Mouse (Mus musculus) kidney, embryonic 15.5 days (tissue): ENCODE results near the gene Dap. TPM values are rescaled to one million over a fixed set of nuclear protein-coding genes. Genes with fewer than 3 reads are reported as not detected.

Experiments used
- ATAC-seq: fragments of 200-750 bp; cut with Nextera tagmentation; replicated peaks from 2 replicates; pipeline ENCODE4 v1.8.0; 2017; ENCODE audit warnings: moderate TSS enrichment; ENCODE audit not compliant: low FRiP score
- H3K27ac ChIP-seq: fragments of 300-500 bp; sonication (generic); 2 replicates; pipeline ENCODE4 v1.5.1; 2015; ENCODE audit warnings: mild to moderate bottlenecking, inconsistent platforms
- H3K27me3 ChIP-seq: fragments of 300-500 bp; sonication (generic); 2 replicates; pipeline ENCODE4 v1.6.1; 2015; ENCODE audit warnings: inconsistent platforms
- H3K36me3 ChIP-seq: fragments of 300-500 bp; sonication (generic); 2 replicates; pipeline ENCODE4 v1.6.1; 2015; ENCODE audit warnings: inconsistent platforms
- H3K4me1 ChIP-seq: fragments of 300-500 bp; sonication (generic); 2 replicates; pipeline ENCODE4 v1.6.1; 2015; ENCODE audit warnings: inconsistent platforms
- H3K4me2 ChIP-seq: fragments of 300-500 bp; sonication (generic); 2 replicates; pipeline ENCODE4 v1.6.1; 2015; ENCODE audit warnings: moderate library complexity, mild to moderate bottlenecking, inconsistent platforms
- H3K4me3 ChIP-seq: fragments of 300-500 bp; sonication (generic); replicated peaks from 2 replicates; pipeline ENCODE4 v1.5.1; 2015; ENCODE audit warnings: mild to moderate bottlenecking, inconsistent platforms
- H3K9ac ChIP-seq: fragments of 300-500 bp; sonication (generic); 2 replicates; pipeline ENCODE4 v1.6.1; 2015; ENCODE audit warnings: mild to moderate bottlenecking, inconsistent platforms
- H3K9me3 ChIP-seq: fragments of 300-500 bp; sonication (generic); replicated peaks from 2 replicates; pipeline ENCODE4 v1.6.1; 2016; ENCODE audit warnings: inconsistent platforms
- WGBS: fragments of 180-500 bp; shearing (Covaris S2); methylation state at CpG from one replicate; pipeline ENCODE4 v1.1.7; 2015; ENCODE audit warnings: mixed read lengths; 5-methylcytosine and 5-hydroxymethylcytosine counted together
- polyA plus RNA-seq: library from polyadenylated mRNA; unstranded; fragments of >200 nt; fragmentation: Nextera tagmentation; extraction: Ambion mirVana; gene quantifications from 2 replicates; pipeline ENCODE4 v1.2.1, GENCODE M21; 2015

Dap gene
- polyA plus RNA-seq, 1 experiment from 2014 or later: 86.3 TPM

DNA sequence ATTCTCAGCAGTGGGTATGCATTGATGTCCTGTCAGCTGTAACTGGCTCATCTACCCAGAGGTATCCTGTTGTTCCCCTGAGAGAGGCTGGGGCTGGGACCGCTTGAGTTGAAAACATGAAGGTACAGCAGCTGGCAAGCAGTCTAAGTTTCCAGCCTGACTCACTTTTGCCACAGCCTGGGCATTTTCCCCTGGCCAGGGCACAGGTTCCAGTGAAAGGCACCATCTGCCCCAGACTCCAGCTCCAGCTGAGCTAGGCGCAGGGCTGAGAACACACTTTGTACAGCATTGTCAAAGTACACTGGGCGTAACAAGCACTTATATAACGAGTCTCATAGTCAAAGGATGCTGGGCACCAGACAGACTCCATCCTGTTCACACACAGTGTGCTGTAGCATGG lies 29.8 kb downstream of the Dap start:
- Histone ChIP-seq H3K4me3 (no peak overlapping the region), H3K9me3 (no peaks in the 10 kb centered on the region), H3K27me3 (no peaks in the 10 kb centered on the region), H3K36me3 (no peaks in the 10 kb centered on the region), H3K9ac (no peak overlapping the region), H3K4me1 (peaks cover 35% of the 10 kb centered on the region), H3K4me2 (no peak overlapping the region), H3K27ac (no peak overlapping the region)
- WGBS: 92% methylated on average over 4 of the region's 4 CpGs
- ATAC-seq: no peak

DNA sequence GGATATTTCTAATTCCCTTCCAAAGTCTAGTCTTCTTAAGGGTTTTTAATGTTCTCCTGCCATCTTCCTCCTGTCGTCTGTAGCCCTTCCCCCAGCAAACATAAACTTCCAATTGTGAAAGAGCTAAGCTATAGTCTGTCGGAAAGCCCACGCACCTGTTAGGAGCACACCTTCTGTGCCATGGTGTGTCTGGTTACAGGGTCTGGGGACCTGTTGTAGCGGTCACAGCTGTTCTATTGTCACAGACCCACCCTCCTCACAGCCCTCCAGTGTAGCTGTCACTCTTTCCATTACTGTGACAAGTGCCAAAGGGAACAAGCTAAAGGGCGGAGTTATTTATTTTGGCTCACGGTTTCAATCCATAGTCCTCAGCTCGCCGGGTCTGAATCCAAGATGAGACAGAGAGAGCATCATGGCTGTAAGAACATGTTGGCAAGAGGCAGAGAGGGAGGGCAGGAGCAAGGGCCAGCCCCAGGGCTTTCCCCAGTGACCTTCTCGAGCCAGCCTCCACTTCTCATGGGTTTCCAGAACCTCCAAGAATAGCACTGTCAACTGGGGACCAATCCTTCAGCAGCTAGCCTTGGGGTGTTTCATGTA lies 30.9 kb downstream of the Dap start:
- Histone ChIP-seq H3K27ac (no peak overlapping the region), H3K9ac (no peak overlapping the region), H3K36me3 (no peaks in the 10 kb centered on the region), H3K27me3 (no peaks in the 10 kb centered on the region), H3K4me2 (no peak overlapping the region), H3K4me1 (peaks cover 34% of the 10 kb centered on the region), H3K4me3 (no peak overlapping the region), H3K9me3 (no peaks in the 10 kb centered on the region)
- 87% methylated on average over 9 of the region's 9 CpGs for WGBS
- ATAC-seq: no peak

DNA sequence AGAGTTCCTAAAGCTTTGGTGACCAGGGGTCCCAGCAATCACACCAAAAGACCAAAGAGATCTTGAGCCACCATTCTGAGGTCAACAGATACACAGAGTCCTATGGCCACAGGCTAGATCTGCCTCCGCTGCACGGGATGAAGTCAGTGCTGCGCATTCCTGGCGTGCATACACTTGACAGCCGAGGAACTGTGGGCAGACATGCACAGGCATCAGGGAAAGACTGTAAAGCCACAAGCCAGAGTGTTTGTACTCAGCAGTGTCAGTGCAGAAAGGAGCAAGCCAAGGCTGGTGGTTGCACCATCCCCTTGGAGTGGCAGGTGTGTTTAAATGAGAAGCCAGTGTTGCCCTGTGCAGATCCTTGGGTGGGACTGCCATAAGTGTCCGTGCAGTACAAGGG lies 31.6 kb downstream of the Dap start:
- no peak overlapping the region for H3K4me2 ChIP-seq
- no peak for ATAC-seq
- WGBS: 62% methylated on average over 6 of the region's 6 CpGs
- H3K4me1 ChIP-seq: peaks cover 34% of the 10 kb centered on the region
- no peaks in the 10 kb centered on the region for H3K27me3 ChIP-seq
- no peak overlapping the region for H3K27ac ChIP-seq
- H3K4me3 ChIP-seq: no peak overlapping the region
- H3K9ac ChIP-seq: no peak overlapping the region
- H3K36me3 ChIP-seq: no peaks in the 10 kb centered on the region
- H3K9me3 ChIP-seq: no peaks in the 10 kb centered on the region

DNA sequence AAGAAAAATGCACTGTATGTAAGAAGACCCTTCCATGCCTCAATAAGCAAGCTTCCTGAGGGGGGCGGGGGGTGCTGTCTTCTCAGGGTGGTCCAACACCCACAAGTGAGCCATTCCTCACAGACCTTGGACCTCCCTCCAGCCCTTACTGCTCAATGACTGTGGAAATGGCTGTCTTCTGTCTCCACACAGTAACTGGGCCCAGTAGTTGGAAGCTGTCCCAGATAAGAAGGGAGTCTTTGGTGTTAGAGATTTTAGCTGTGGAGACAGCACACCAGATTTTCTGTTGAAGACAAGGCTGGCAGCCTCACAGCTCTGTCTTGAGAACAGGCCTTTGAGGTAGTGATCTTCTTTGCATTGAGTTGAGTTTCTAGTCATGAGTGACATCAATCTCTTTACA lies 33.2 kb downstream of the Dap start:
- no peak overlapping the region for H3K4me3 ChIP-seq
- H3K9ac ChIP-seq: no peak overlapping the region
- H3K4me1 ChIP-seq: peaks cover 49% of the 10 kb centered on the region
- H3K9me3 ChIP-seq: no peaks in the 10 kb centered on the region
- H3K27ac ChIP-seq: no peak overlapping the region
- ATAC-seq: no peak; the same call in 1 of the 2 replicates
- no peaks in the 10 kb centered on the region for H3K36me3 ChIP-seq
- no peak overlapping the region for H3K4me2 ChIP-seq
- WGBS: 70% methylated on average over 1 of the region's 1 CpGs
- no peaks in the 10 kb centered on the region for H3K27me3 ChIP-seq

DNA sequence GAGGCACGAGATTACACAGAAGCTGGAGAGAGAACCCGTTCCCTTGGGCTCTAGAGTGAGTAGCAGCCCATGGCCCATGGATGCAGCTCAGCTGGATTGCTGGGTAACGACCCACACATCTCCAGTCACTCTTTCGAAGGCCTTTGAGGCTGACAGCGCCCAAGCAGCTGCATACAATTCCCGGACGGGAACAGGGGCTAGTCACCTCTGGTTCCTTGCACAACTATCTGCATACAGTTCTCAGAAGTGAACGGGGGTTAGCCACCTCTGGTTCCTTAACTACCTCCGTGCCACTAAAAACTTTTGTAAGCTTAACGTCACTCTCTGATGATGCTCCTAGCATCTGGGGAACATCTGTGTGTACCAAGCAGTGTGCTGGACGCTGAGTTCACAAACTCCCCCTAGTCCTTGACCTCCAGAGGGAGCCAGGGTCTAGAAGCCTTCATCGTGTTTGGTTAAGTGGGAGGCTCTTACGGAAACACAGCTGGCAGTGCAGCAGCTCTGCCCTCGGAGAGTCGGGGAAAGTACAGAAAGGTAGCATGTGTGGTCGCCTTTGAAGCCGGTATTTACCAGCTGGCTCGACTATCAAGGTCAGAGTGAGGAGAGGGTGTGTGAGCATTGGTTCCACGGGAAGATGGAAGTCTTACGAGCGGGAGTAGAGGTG lies 34.0 kb downstream of the Dap start:
- H3K4me2 ChIP-seq: no peak overlapping the region
- H3K27ac ChIP-seq: no peak overlapping the region
- no peaks in the 10 kb centered on the region for H3K9me3 ChIP-seq
- no peaks in the 10 kb centered on the region for H3K27me3 ChIP-seq
- ATAC-seq: 0 out of 2 replicates have a peak, but pooled peaks have one; percentile 16
- peaks cover 54% of the 10 kb centered on the region for H3K4me1 ChIP-seq
- 47% methylated on average over 21 of the region's 21 CpGs for WGBS
- H3K4me3 ChIP-seq: no peak overlapping the region
- no peak overlapping the region for H3K9ac ChIP-seq
- no peaks in the 10 kb centered on the region for H3K36me3 ChIP-seq

DNA sequence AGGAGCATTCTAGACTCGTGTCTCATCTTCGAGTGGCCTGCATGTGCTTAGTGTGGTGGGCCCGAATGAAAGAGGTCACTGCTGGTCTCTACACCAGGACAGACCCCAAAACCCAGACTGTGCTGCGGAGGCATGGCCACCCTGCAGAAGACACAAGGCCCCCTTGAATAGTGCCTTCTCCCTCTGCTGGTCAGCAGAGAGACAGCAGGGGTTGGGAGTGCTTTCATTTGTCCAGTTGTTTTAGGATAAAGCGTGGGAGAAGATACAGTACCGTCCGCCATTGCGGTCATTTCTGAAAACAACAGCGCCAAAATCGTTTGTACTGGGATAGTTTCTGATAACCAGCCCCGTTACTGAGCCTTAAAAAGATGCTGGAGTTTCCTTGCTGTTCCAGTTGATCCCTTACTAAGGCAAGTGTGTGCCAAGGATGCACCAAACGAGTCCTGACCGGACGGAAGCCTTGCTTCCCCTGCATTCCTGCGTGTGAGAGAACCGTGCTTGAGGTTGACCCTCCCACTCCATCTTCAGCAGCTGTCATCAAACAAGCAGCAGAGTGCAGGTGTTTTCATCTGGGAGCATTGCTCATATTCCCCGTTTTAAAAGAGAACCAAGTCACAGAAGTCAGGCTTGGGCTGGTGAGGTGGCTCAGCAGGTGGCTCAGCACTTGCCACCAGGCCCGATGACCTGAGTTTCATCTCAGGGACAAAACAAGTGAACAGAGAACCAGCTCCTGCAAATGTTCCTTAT lies 34.8 kb downstream of the Dap start:
- H3K9me3 ChIP-seq: no peaks in the 10 kb centered on the region
- no peak overlapping the region for H3K27ac ChIP-seq
- no peaks in the 10 kb centered on the region for H3K36me3 ChIP-seq
- H3K4me3 ChIP-seq: no peak overlapping the region
- ATAC-seq: 0 out of 2 replicates have a peak, but pooled peaks have one; percentile 7
- WGBS: 71% methylated on average over 18 of the region's 18 CpGs
- peaks cover 54% of the 10 kb centered on the region for H3K4me1 ChIP-seq
- no peak overlapping the region for H3K4me2 ChIP-seq
- no peak overlapping the region for H3K9ac ChIP-seq
- no peaks in the 10 kb centered on the region for H3K27me3 ChIP-seq

DNA sequence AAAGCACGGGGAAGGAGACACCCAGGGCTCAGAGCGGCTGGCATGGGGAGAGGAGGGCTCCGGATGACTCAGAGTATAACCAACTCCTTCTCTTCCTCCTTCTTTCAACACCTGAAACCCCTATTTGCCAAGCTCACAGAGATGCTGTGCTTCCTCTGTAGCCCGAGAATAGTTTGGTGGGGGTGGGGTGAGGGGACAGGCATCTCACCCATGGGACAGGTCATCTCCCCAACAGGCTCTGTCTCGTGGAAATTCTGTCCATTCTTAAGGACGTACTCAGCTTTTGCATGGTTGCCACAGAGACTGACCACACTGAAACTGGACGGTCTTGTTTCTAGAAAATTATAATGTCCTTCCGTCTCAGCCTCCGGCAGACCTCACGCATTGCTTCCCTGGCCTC lies 37.0 kb downstream of the Dap start:
- Histone ChIP-seq H3K27me3 (no peaks in the 10 kb centered on the region), H3K4me3 (no peak overlapping the region), H3K9ac (no peak overlapping the region), H3K36me3 (no peaks in the 10 kb centered on the region), H3K4me2 (no peak overlapping the region), H3K4me1 (peaks cover 54% of the 10 kb centered on the region), H3K27ac (no peak overlapping the region), H3K9me3 (no peaks in the 10 kb centered on the region)
- 68% methylated on average over 10 of the region's 10 CpGs for WGBS
- no peak for ATAC-seq

DNA sequence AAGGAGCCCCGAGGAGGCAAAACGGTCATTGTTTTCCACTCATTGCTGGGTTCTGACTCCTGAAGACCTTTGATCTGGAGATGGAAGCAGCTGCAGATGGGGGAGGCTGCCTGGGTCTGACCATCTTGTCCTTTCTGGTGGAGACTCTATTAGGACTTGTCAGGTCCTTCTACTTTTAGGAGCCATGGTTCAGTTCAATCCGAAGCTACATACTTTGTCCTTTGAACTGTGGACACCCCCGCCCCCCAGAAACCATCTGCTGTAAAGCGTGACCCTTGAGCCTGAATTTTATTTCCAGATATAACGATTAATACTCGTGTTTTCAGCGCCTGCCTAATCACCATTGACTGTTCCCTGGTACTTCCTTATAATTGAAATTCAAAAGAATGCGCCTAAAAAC lies 38.2 kb downstream of the Dap start:
- Histone ChIP-seq H3K9ac (no peak overlapping the region), H3K27ac (0 out of 2 replicates have a peak overlapping the region, but pooled peaks have one; percentile 15), H3K4me2 (no peak overlapping the region), H3K4me1 (peaks cover 44% of the 10 kb centered on the region), H3K4me3 (no peak overlapping the region), H3K36me3 (no peaks in the 10 kb centered on the region), H3K27me3 (no peaks in the 10 kb centered on the region), H3K9me3 (no peaks in the 10 kb centered on the region)
- no peak for ATAC-seq
- WGBS: 61% methylated on average over 9 of the region's 9 CpGs

DNA sequence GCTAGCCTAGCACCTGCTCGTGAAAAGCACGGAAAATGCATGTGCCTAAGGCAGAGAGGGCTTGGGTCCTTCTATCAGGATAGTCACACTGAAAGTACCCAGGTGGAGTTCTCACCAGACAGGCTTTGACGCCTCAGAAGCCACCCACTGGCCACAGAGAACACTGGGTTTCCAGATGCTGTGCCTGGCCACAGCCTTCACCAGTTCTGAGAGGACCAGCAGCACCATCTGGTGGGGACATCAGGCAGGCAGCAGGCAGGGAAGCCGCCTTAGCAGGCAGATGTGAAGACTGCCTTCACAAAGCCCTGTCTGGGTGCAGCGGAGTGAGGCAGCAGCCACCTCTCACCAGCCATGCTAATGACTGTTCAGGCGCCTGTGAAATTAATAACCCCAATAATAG lies 40.7 kb downstream of the Dap start:
- Histone ChIP-seq H3K4me1 (peaks cover 28% of the 10 kb centered on the region; the same call in 1 of the 2 replicates), H3K4me2 (no peak overlapping the region), H3K36me3 (no peaks in the 10 kb centered on the region), H3K27me3 (no peaks in the 10 kb centered on the region), H3K4me3 (no peak overlapping the region), H3K9me3 (no peaks in the 10 kb centered on the region), H3K9ac (no peak overlapping the region), H3K27ac (no peak overlapping the region)
- 31% methylated on average over 6 of the region's 6 CpGs for WGBS
- peak; percentile 84 for ATAC-seq

DNA sequence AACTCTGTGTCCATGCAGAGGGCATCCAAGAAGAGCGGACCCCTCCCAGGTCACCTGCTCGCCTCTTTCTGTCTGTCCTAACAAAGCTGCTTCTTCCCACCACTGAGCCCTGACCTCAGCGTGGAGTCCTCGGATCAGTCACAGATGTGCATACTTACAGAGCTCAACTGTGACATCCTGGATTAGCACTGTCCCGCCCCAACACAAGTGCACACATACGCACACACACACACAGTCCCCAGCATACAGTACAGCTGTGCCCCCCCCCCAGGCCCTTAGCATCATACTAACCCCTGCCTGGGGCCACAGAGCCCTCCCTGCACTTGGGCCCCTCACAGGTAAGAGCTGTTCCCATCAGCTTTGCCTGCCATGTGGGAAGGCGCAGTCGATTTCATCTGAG lies 41.3 kb downstream of the Dap start:
- WGBS: 89% methylated on average over 8 of the region's 8 CpGs

DNA sequence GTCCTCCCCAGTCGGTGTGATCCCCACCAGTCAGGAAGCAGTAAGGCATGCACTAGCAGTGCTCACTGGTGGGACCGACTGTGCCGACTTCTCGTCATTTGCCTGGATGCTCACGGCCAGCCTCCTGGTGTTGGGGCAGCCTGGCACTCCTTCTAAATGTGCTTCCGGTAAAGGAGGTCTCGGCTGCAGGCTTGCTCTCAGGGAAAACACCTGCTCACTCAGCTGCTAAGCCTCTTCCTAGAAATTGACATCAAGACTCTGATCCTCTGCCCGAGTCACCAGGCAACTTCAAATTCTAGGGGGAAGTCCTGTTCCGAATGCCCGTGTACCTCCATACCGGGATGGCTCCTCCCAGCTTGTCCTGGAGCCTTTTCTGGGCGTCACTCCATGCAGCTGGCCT lies 41.7 kb downstream of the Dap start:
- Histone ChIP-seq H3K4me2 (no peak overlapping the region), H3K27me3 (no peaks in the 10 kb centered on the region), H3K4me3 (no peak overlapping the region), H3K36me3 (no peaks in the 10 kb centered on the region), H3K9ac (no peak overlapping the region), H3K27ac (no peak overlapping the region), H3K9me3 (no peaks in the 10 kb centered on the region), H3K4me1 (peaks cover 24% of the 10 kb centered on the region; the same call in 1 of the 2 replicates)
- ATAC-seq: no peak
- 90% methylated on average over 12 of the region's 12 CpGs for WGBS

More for the DNA sequence above, 41.3 kb downstream of the Dap start:
- H3K4me3 ChIP-seq: no peak overlapping the region
- peaks cover 28% of the 10 kb centered on the region; the same call in 1 of the 2 replicates for H3K4me1 ChIP-seq
- no peak overlapping the region for H3K4me2 ChIP-seq
- no peaks in the 10 kb centered on the region for H3K27me3 ChIP-seq
- H3K36me3 ChIP-seq: no peaks in the 10 kb centered on the region
- no peak overlapping the region for H3K27ac ChIP-seq
- H3K9ac ChIP-seq: no peak overlapping the region
- peak; percentile 26 for ATAC-seq
- no peaks in the 10 kb centered on the region for H3K9me3 ChIP-seq

DNA sequence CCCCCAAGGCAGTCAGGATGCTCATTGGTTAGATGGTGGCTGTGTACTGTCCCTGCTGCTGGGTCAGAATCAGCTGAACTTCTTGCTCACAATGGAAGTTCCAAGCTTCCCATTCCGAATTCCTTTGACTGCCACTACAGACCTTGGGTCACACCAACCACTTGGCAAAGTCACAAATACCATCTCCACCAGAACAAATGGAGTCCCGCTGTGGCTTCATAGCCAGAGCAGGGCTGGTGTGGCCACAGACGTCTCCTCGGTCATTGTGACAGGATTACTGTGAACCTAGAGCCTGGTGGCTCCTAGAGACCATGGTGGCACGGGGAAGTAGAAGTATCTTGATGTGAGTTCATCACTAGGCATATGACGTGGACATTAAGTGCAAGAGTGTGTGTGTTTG lies 44.0 kb downstream of the Dap start:
- WGBS: 90% methylated on average over 6 of the region's 6 CpGs
- H3K9ac ChIP-seq: no peak overlapping the region
- no peak overlapping the region for H3K4me2 ChIP-seq
- no peaks in the 10 kb centered on the region for H3K27me3 ChIP-seq
- no peak overlapping the region for H3K27ac ChIP-seq
- no peaks in the 10 kb centered on the region for H3K9me3 ChIP-seq
- H3K4me1 ChIP-seq: 0 out of 2 replicates have a peak, but pooled peaks cover 5% of the 10 kb centered on the region
- ATAC-seq: no peak
- H3K4me3 ChIP-seq: no peak overlapping the region
- peaks cover 9% of the 10 kb centered on the region for H3K36me3 ChIP-seq
